In genomic region chr11:118648369-118648768, GRCm38 (mm10) we compare ENCODE assay signal across 10 mouse cellular contexts.
A peak's percentile ranks its signal among the peaks of the same experiment; 100 is the strongest.
DNase-seq lines count a peak whose midpoint lies in the region; ATAC-seq lines count a peak whose summit lies in the region.
"Had no signal": no experiment of that assay in that cellular context is flagged by ENCODE, and none has a peak within 500 bp of the region (broad histone marks: within the 10 kb centered on the region; RNA-seq: fewer than 3 reads in every experiment).

No protein-coding gene starts in this region.

- no peak overlapping the region for H3K27ac ChIP-seq in hindbrain, embryonic 11.5 days (ENCODE audit: low read depth, low read length)
- H3K27ac ChIP-seq in hindbrain, embryonic 14.5 days, result no peak overlapping the region
- H3K27ac ChIP-seq: hindbrain, embryonic 15.5 days; neural tube, embryonic 12.5 days had no signal

- H3K27me3 ChIP-seq in hindbrain, embryonic 11.5 days (ENCODE audit: control insufficient read depth, insufficient read depth, low read length), result no peaks in the 10 kb centered on the region
- no peaks in the 10 kb centered on the region for H3K27me3 ChIP-seq in hindbrain, embryonic 14.5 days (ENCODE audit: control insufficient read depth, insufficient read depth, low read length)
- H3K27me3 ChIP-seq: hindbrain, embryonic 15.5 days; neural tube, embryonic 12.5 days had no signal

- ATAC-seq in hindbrain, embryonic 11.5 days (ENCODE audit: low FRiP score), result no peak
- no peak for ATAC-seq in hindbrain, embryonic 14.5 days (ENCODE audit: low FRiP score)
- no peak for ATAC-seq in erythroid progenitor cell, adult 5-6 weeks (replicated peaks; ENCODE audit: low FRiP score, poor library complexity, severe bottlenecking)

- H3K9ac ChIP-seq in hindbrain, embryonic 11.5 days (ENCODE audit: low read depth, low read length), result no peak overlapping the region
- H3K9ac ChIP-seq in hindbrain, embryonic 14.5 days, result no peak overlapping the region
- H3K9ac ChIP-seq: hindbrain, embryonic 15.5 days; neural tube, embryonic 12.5 days had no signal

- DNase-seq in hindbrain, embryonic 11.5 days (ENCODE audit: low spot score), result peak; percentile 51
- no peak for DNase-seq in hindbrain, embryonic 14.5 days (ENCODE audit: low spot score)
- DNase-seq in urinary bladder, postnatal 25 days (ENCODE audit: low spot score), result peak; percentile 25
- no peak for DNase-seq in urinary bladder, postnatal 4 days (ENCODE audit: low spot score in 2 of 2)
- DNase-seq in embryo, embryonic 10.5 days (ENCODE audit: low spot score), result peak; percentile 48
- DNase-seq in kidney, postnatal 10 days, result peak; percentile 75
- peak; percentile 18 for DNase-seq in skeletal muscle tissue, adult 2 months (ENCODE audit: low read depth, low spot score)

- H3K4me3 ChIP-seq in hindbrain, embryonic 11.5 days (ENCODE audit: low read depth, low read length), result no peak overlapping the region
- H3K4me3 ChIP-seq in hindbrain, embryonic 14.5 days (replicated peaks; ENCODE audit: low read length), result no peak overlapping the region
- H3K4me3 ChIP-seq: hindbrain, embryonic 15.5 days; neural tube, embryonic 12.5 days had no signal

- H3K36me3 ChIP-seq in hindbrain, embryonic 11.5 days (ENCODE audit: control insufficient read depth, insufficient read depth, low read length), result no peaks in the 10 kb centered on the region
- H3K36me3 ChIP-seq in hindbrain, embryonic 14.5 days (replicated peaks; ENCODE audit: control insufficient read depth, insufficient read depth), result no peaks in the 10 kb centered on the region
- H3K36me3 ChIP-seq: hindbrain, embryonic 15.5 days; neural tube, embryonic 12.5 days had no signal

- H3K9me3 ChIP-seq in hindbrain, embryonic 11.5 days (ENCODE audit: control insufficient read depth, low read length), result no peaks in the 10 kb centered on the region
- no peaks in the 10 kb centered on the region for H3K9me3 ChIP-seq in hindbrain, embryonic 14.5 days (ENCODE audit: control insufficient read depth, low read length)
- H3K9me3 ChIP-seq: hindbrain, embryonic 15.5 days; neural tube, embryonic 12.5 days had no signal

- no peak overlapping the region for H3K4me2 ChIP-seq in hindbrain, embryonic 11.5 days (replicated peaks; ENCODE audit: low read depth, low read length)
- H3K4me2 ChIP-seq in hindbrain, embryonic 14.5 days (replicated peaks), result no peak overlapping the region
- H3K4me2 ChIP-seq: hindbrain, embryonic 15.5 days; neural tube, embryonic 12.5 days had no signal

- H3K4me1 ChIP-seq in hindbrain, embryonic 11.5 days (replicated peaks; ENCODE audit: control insufficient read depth, insufficient read depth, low read length), result no peaks in the 10 kb centered on the region
- H3K4me1 ChIP-seq in hindbrain, embryonic 14.5 days (replicated peaks; ENCODE audit: control insufficient read depth, insufficient read depth, low read length), result peaks cover 14% of the 10 kb centered on the region; the same call in 1 of the 2 replicates

- WGBS in hindbrain, embryonic 11.5 days, result 22% methylated on average over 5 of the region's 5 CpGs
- 22% methylated on average over 5 of the region's 5 CpGs for WGBS in hindbrain, embryonic 14.5 days

Comparison
In these comparisons a context has a peak if more than half of its experiments do, and no peak if none do; other contexts are left out.
1. DNase-seq: peak in hindbrain, embryonic 11.5 days (single experiment), urinary bladder, postnatal 25 days (single experiment), embryo, embryonic 10.5 days (single experiment), kidney, postnatal 10 days (single experiment) and skeletal muscle tissue, adult 2 months (single experiment); none in hindbrain, embryonic 14.5 days (single experiment) and urinary bladder, postnatal 4 days (0 of 2).